In genomic region chr9:40346232-40346984, GRCm38 (mm10) we compare ENCODE assay signal across 8 mouse cellular contexts.
A peak's percentile ranks its signal among the peaks of the same experiment; 100 is the strongest.
DNase-seq lines count a peak whose midpoint lies in the region; ATAC-seq and TF ChIP-seq lines count a peak whose summit lies in the region.

No protein-coding gene starts in this region.

- H3K27ac ChIP-seq in forebrain, embryonic 13.5 days = peak overlapping the region; percentile 85
- peak overlapping the region; percentile 87 for H3K27ac ChIP-seq in hindbrain, embryonic 13.5 days
- peak overlapping the region; percentile 75 for H3K27ac ChIP-seq in limb, embryonic 10.5 days
- H3K27ac ChIP-seq in midbrain, embryonic 13.5 days = peak overlapping the region; percentile 86
- no peak overlapping the region for H3K27ac ChIP-seq in stomach, postnatal 0 days (replicated peaks)

- no peak for TF ChIP-seq EP300 in stomach, postnatal 0 days (optimal IDR thresholded peaks at IDR 0.05)

- H3K9ac ChIP-seq in forebrain, embryonic 13.5 days = peak overlapping the region; percentile 47
- peak overlapping the region; percentile 67 for H3K9ac ChIP-seq in hindbrain, embryonic 13.5 days
- peak overlapping the region; percentile 68 for H3K9ac ChIP-seq in midbrain, embryonic 13.5 days (replicated peaks)
- no peak overlapping the region for H3K9ac ChIP-seq in stomach, postnatal 0 days (ENCODE audit: low read length)

- TF ChIP-seq CTCF in stomach, postnatal 0 days (IDR thresholded peaks at IDR 0.05; ENCODE audit: low read depth) = no peak

- no peaks in the 10 kb centered on the region for H3K9me3 ChIP-seq in forebrain, embryonic 13.5 days (replicated peaks)
- no peaks in the 10 kb centered on the region for H3K9me3 ChIP-seq in hindbrain, embryonic 13.5 days
- no peaks in the 10 kb centered on the region for H3K9me3 ChIP-seq in limb, embryonic 10.5 days (replicated peaks)
- no peaks in the 10 kb centered on the region for H3K9me3 ChIP-seq in midbrain, embryonic 13.5 days
- no peaks in the 10 kb centered on the region for H3K9me3 ChIP-seq in stomach, postnatal 0 days (ENCODE audit: control insufficient read depth, low read length)

- ATAC-seq in forebrain, embryonic 13.5 days = peak; percentile 89
- peak; percentile 89 for ATAC-seq in hindbrain, embryonic 13.5 days (ENCODE audit: low FRiP score)
- peak; percentile 87 for ATAC-seq in midbrain, embryonic 13.5 days
- peak; percentile 76; the same call in 1 of the 2 replicates for ATAC-seq in stomach, postnatal 0 days (ENCODE audit: low FRiP score, low TSS enrichment)

- 18% methylated on average over 16 of the region's 16 CpGs for WGBS in forebrain, embryonic 13.5 days
- 12% methylated on average over 16 of the region's 16 CpGs for WGBS in hindbrain, embryonic 13.5 days
- 22% methylated on average over 16 of the region's 16 CpGs for WGBS in limb, embryonic 10.5 days
- WGBS in midbrain, embryonic 13.5 days = 17% methylated on average over 16 of the region's 16 CpGs
- WGBS in stomach, postnatal 0 days = 9% methylated on average over 16 of the region's 16 CpGs

- no peaks in the 10 kb centered on the region for H3K27me3 ChIP-seq in forebrain, embryonic 13.5 days
- H3K27me3 ChIP-seq in hindbrain, embryonic 13.5 days = no peaks in the 10 kb centered on the region
- H3K27me3 ChIP-seq in limb, embryonic 10.5 days (ENCODE audit: low read depth, poor library complexity, severe bottlenecking) = no peaks in the 10 kb centered on the region
- H3K27me3 ChIP-seq in midbrain, embryonic 13.5 days = no peaks in the 10 kb centered on the region
- H3K27me3 ChIP-seq in stomach, postnatal 0 days (ENCODE audit: control insufficient read depth, insufficient read depth, low read length) = no peaks in the 10 kb centered on the region

- peak; percentile 54 for DNase-seq in CD4-positive helper T cell, adult 2 months (ENCODE audit: low read depth, low spot score)
- peak; percentile 80 for DNase-seq in cerebellum, adult 11 months
- DNase-seq in limb, embryonic 10.5 days (ENCODE audit: low spot score) = peak; percentile 38
- DNase-seq in stomach, postnatal 0 days (ENCODE audit: low spot score) = peak; percentile 35
- DNase-seq in thymus, postnatal 36 days = no peak

- peaks cover 38% of the 10 kb centered on the region for H3K4me1 ChIP-seq in forebrain, embryonic 13.5 days
- H3K4me1 ChIP-seq in hindbrain, embryonic 13.5 days (replicated peaks) = peaks cover 55% of the 10 kb centered on the region
- H3K4me1 ChIP-seq in limb, embryonic 10.5 days = peaks cover 22% of the 10 kb centered on the region
- H3K4me1 ChIP-seq in midbrain, embryonic 13.5 days (replicated peaks) = peaks cover 36% of the 10 kb centered on the region
- H3K4me1 ChIP-seq in stomach, postnatal 0 days (replicated peaks; ENCODE audit: control insufficient read depth, insufficient read depth) = no peaks in the 10 kb centered on the region

- no peaks in the 10 kb centered on the region for H3K36me3 ChIP-seq in forebrain, embryonic 13.5 days (ENCODE audit: poor library complexity, severe bottlenecking)
- no peaks in the 10 kb centered on the region for H3K36me3 ChIP-seq in hindbrain, embryonic 13.5 days
- H3K36me3 ChIP-seq in limb, embryonic 10.5 days = no peaks in the 10 kb centered on the region
- no peaks in the 10 kb centered on the region for H3K36me3 ChIP-seq in midbrain, embryonic 13.5 days
- H3K36me3 ChIP-seq in stomach, postnatal 0 days (ENCODE audit: control insufficient read depth, insufficient read depth, low read length) = no peaks in the 10 kb centered on the region

- H3K4me2 ChIP-seq in forebrain, embryonic 13.5 days = peak overlapping the region; percentile 62
- H3K4me2 ChIP-seq in hindbrain, embryonic 13.5 days = peak overlapping the region; percentile 63
- peak overlapping the region; percentile 69 for H3K4me2 ChIP-seq in midbrain, embryonic 13.5 days (replicated peaks)
- H3K4me2 ChIP-seq in stomach, postnatal 0 days (replicated peaks; ENCODE audit: low read depth) = peak overlapping the region; percentile 55

- H3K4me3 ChIP-seq in forebrain, embryonic 13.5 days = peak overlapping the region; percentile 39
- H3K4me3 ChIP-seq in hindbrain, embryonic 13.5 days = peak overlapping the region; percentile 40
- H3K4me3 ChIP-seq in limb, embryonic 10.5 days = peak overlapping the region; percentile 45
- peak overlapping the region; percentile 40 for H3K4me3 ChIP-seq in midbrain, embryonic 13.5 days (replicated peaks)
- H3K4me3 ChIP-seq in stomach, postnatal 0 days (ENCODE audit: low read depth, low read length) = peak overlapping the region; percentile 31

Comparison
In these comparisons a context has a peak if more than half of its experiments do, and no peak if none do; other contexts are left out.
1. DNase-seq: peak in CD4-positive helper T cell, adult 2 months (single experiment), cerebellum, adult 11 months (single experiment), limb, embryonic 10.5 days (single experiment) and stomach, postnatal 0 days (single experiment); none in thymus, postnatal 36 days (0 of 2).
2. Peak in every context shown above with its lines, with median percentiles within 50 percentile points of each other: ATAC-seq, H3K4me2 ChIP-seq and H3K4me3 ChIP-seq.